Mouse (Mus musculus): Measurements from ENCODE around the gene Tpk1. TPM values are rescaled to one million over a fixed set of nuclear protein-coding genes. Genes with fewer than 3 reads are reported as not detected.

Gene Tpk1
- total RNA-seq, 2 experiments from 2014 or later, result 3.5 to 5.3 TPM

DNA sequence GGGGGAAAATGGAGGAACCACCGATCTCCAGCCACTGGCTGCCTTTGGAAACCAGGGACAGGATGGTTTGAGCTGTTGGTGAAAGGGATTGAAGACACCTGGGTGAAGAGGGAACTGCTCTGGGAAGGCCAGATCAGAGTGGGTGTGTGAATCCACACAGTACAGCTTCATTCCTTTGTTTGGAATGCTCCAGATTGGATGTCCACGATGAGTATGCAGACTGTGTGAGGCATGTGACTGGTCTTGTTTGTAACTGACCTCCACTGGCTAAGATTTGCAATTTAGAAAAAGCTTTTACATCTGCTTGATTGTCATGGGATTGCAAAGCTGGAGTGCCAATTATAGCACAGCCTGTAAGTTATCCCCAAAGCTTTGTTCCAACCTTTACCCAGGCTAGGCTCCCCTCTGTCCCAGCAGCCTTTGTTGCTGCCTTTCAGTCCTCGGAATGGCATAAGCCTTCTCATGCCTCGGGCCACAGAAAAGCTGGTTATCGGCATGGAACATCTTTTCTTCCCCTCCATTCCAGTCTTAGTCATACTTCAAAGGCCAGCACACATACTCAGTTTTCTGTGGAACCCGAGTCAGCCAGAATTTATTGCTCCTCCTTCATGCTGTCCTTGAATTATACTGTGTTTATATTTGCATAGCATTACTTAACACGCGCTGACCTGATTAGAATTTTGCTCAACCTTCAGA lies 353.0 kb downstream of the Tpk1 start:
- DNase-seq (ENCODE audit: low spot score in 2 of 2), result no peak
- intact Hi-C loops (cut with DNase I), result no loop called here

GRCm38 (mm10) chr6:43312546-43312945 lies 353.5 kb downstream of the Tpk1 start:
- intact Hi-C loops (cut with DNase I), result no loop called here
- DNase-seq (ENCODE audit: low spot score in 2 of 2), result no peak

GRCm38 (mm10) chr6:43310071-43310470 lies 356.0 kb downstream of the Tpk1 start:
- no peak for DNase-seq (ENCODE audit: low spot score in 2 of 2)

DNA sequence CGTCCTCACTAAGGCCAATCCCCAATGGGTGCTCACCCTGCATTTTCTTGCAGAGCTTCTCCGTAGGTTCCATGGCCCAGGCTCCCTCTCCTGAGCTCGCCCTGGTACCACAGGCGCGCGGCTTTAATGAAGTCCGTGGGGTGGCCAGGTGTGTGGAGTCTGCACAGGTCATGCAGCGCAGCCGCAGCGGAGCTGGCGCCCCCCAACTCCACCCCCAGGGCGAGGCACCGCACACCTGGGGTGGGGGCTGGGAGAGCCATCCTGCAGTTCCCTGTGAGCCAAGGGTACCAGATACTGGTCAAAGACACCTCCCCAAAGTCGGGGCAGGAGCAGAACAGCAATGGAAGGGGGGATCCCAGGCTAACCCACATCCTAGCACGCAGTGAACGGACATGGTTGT lies 356.6 kb downstream of the Tpk1 start, which contains the start of gene Nobox:
Nobox (minus strand) TSS at position 101 of the 400 bp plus-strand sequence.
- DNase-seq (ENCODE audit: low spot score in 2 of 2), result no peak
- intact Hi-C loops (cut with DNase I), result no loop called here

More at GRCm38 (mm10) chr6:43310071-43310470, 356.0 kb downstream of the Tpk1 start:
- intact Hi-C loops (cut with DNase I), result no loop called here

- DNase-seq (ENCODE audit: low spot score in 2 of 2), result peak; percentile 55 to 76
- intact Hi-C loops (cut with DNase I), result loop anchor here (5.0 kb wide), 1 partner anchor 275 kb away; no protein-coding TSS in a partner anchor
Observed at GRCm38 (mm10) chr6:43297508-43297850, 368.6 kb downstream of the Tpk1 start.

DNA sequence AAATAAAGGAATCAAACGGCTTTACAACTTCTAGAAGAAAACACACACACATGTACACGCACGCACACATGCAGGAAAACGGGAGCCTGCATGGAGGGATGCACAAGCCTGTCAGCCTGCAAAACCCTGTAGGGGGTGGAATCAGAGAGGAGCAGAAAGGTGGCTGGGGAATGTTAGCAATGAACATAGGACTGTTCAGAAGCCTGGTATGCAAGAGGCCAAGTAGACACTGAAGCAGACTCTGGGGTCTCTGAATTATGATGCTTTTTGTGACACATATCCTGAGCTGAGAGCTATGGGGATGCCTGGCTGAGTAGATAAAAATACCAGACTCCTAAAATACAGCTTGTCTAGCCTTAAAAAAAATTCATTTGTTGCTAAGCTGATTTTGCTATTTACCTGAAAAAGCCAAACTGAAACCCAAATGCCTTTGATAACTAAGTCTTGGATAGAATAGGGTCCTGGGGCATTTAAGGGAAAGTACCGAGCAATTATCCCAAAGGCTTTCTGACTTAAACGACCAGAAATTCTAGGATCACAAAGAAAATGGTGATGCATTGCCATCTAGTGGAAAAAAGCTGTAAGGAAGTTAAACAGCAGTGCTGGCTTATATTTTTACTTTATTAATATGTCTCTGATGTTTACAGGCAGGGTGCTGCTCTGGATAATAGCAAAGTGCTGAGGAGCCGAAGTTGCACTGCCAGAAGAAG lies 369.1 kb downstream of the Tpk1 start:
- intact Hi-C loops (cut with DNase I), result loop anchor here (5.0 kb wide), 1 partner anchor 275 kb away; no protein-coding TSS in a partner anchor
- peak; percentile 59 to 74 for DNase-seq (ENCODE audit: low spot score in 2 of 2)

- DNase-seq (ENCODE audit: low spot score in 2 of 2), result peak in 1 of 2 experiments; percentile 12
- intact Hi-C loops (cut with DNase I), result loop anchor here (5.0 kb wide), 1 partner anchor 274 kb away; no protein-coding TSS in a partner anchor
Observed at GRCm38 (mm10) chr6:43295908-43296307, 370.2 kb downstream of the Tpk1 start.
